Mouse (Mus musculus) limb, embryonic 14.5 days (tissue): ENCODE measurements around the gene Coa3. TPM values are rescaled to one million over a fixed set of nuclear protein-coding genes. Genes with fewer than 3 reads are reported as not detected.

Source experiments
- ATAC-seq: fragments of 200-750 bp; cut with Nextera tagmentation; 2 replicates; pipeline ENCODE4 v1.8.0; 2017; ENCODE audit warnings: low read depth, moderate number of reproducible peaks, moderate TSS enrichment; ENCODE audit not compliant: low FRiP score
- DNase-seq: peaks from one replicate; pipeline ENCODE4 v3.0.0-alpha.2; 2015; ENCODE audit warnings: low spot score
- H3K27ac ChIP-seq: fragments of 300-500 bp; sonication (generic); replicated peaks from 2 replicates; pipeline ENCODE4 v1.5.1; 2014; ENCODE audit warnings: low read depth, mild to moderate bottlenecking, low read length, moderate library complexity, mixed read lengths
- H3K27me3 ChIP-seq: fragments of 300-500 bp; sonication (generic); 2 replicates; pipeline ENCODE4 v1.6.1; 2014; ENCODE audit warnings: low read length, mixed read lengths; ENCODE audit not compliant: control insufficient read depth, insufficient read depth
- H3K36me3 ChIP-seq: fragments of 300-500 bp; sonication (generic); 2 replicates; pipeline ENCODE4 v1.6.1; 2014; ENCODE audit warnings: mild to moderate bottlenecking, low read length, moderate library complexity, mixed read lengths; ENCODE audit not compliant: control insufficient read depth, insufficient read depth
- H3K4me1 ChIP-seq: fragments of 300-500 bp; sonication (generic); 2 replicates; pipeline ENCODE4 v1.6.1; 2014; ENCODE audit warnings: antibody characterized with exemption, low read length, mixed read lengths; ENCODE audit not compliant: control insufficient read depth, insufficient read depth
- H3K4me2 ChIP-seq: fragments of 300-500 bp; sonication (generic); replicated peaks from 2 replicates; pipeline ENCODE4 v1.6.1; 2014; ENCODE audit warnings: low read depth, mild to moderate bottlenecking, low read length, moderate library complexity; ENCODE audit not compliant: severe bottlenecking
- H3K4me3 ChIP-seq: fragments of 300-500 bp; sonication (generic); replicated peaks from 2 replicates; pipeline ENCODE4 v1.5.1; 2014; ENCODE audit warnings: low read length
- H3K9ac ChIP-seq: fragments of 300-500 bp; sonication (generic); 2 replicates; pipeline ENCODE4 v1.6.1; 2014; ENCODE audit warnings: mild to moderate bottlenecking, low read depth, low read length, moderate library complexity; ENCODE audit not compliant: severe bottlenecking
- H3K9me3 ChIP-seq: fragments of 300-500 bp; sonication (generic); 2 replicates; pipeline ENCODE4 v1.6.1; 2016; ENCODE audit warnings: low read length; ENCODE audit not compliant: control insufficient read depth
- POLR2A ChIP-seq: fragments of 200-500 bp; IDR thresholded peaks from 2 replicates; pipeline ENCODE4 v1.8.0; 2012; ENCODE audit warnings: inconsistent platforms, mild to moderate bottlenecking, moderate library complexity, borderline replicate concordance; ENCODE audit not compliant: insufficient read depth, insufficient read length; ENCODE audit errors: extremely low read depth
- WGBS: fragments of 180-500 bp; shearing (Covaris S2); extraction: QIAGEN DNeasy Blood & Tissue Kit; methylation state at CpG from one replicate; pipeline ENCODE4 v1.1.7; 2014; 5-methylcytosine and 5-hydroxymethylcytosine counted together
- polyA plus RNA-seq, 2 experiments: library from polyadenylated mRNA; depleted of rRNA in 1 of 2; stranded (reverse) in 1 of 2; unstranded in 1 of 2; fragments of >200 nt; fragmentation: Nextera tagmentation in 1 of 2; extraction: Ambion mirVana in 1 of 2; gene quantifications; 2 replicates each; pipeline versions ENCODE4 v1.2.1 to v1.2.3; 2012 to 2014

The Coa3 gene
- polyA plus RNA-seq, 2 experiments = 182 to 183 TPM

DNA sequence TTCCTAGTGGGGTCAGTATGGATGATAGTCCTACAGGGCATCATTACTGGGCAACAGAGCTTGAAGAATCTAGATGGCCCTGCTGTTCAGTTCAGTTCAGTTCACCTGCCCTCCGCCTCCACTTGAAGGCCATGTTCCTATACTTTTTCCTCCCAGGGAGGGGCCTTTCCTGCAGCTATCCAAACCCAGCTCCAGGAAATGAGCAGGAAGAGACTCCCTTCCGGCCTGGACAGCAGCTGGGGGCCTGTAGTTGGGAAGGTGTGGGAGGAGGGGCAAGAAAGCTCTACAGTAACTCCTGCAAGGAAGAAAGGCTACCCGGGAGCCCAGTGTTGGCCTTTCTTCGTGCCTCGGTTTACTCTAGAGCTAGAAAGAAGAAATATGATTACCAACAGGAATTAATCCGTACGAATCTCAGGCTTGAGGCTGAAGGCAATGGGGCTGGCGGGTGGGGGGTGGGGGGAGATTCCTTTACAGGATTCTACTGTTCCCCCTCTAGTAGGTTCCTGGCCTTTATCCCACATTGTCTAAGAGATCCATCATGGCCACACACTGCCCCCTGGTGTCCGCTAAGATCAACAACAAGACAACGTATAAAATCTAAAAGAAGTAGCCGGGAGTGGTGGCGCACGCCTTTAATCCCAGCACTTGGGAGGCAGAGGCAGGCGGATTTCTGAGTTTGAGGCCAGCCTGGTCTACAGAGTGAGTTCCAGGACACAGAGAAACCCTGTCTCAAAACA lies 30.5 kb downstream of the Coa3 start:
- H3K4me2 ChIP-seq = no peak overlapping the region

DNA sequence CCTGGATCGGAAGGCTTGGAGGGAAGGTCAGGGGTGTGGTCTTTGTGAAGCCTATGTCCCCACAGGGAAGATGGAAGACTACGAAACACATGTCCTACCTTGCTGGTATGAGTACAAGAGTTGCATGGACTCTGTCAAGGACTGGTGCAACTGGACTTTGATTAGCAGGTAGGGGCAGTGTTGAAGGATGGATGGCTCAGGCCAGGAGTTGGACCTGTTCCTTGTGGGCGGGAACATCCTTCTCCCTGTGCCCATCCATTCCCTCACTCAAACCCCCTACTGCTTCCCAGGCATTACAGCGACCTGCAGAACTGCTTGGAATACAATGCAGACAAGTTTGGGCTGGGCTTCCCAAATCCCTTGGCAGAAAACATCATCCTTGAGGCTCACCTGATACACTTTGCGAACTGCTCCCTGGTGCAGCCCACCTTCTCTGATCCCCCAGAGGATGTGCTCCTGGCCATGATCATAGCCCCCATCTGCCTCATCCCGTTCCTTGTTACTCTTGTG lies 31.3 kb downstream of the Coa3 start:
- TF ChIP-seq POLR2A = no peak
- ATAC-seq (no peak), DNase-seq (no peak)
- Histone ChIP-seq H3K27ac (no peak overlapping the region), H3K4me3 (no peak overlapping the region), H3K36me3 (no peaks in the 10 kb centered on the region), H3K9ac (no peak overlapping the region), H3K4me1 (peaks cover 16% of the 10 kb centered on the region; the same call in 1 of the 2 replicates), H3K4me2 (no peak overlapping the region), H3K9me3 (no peaks in the 10 kb centered on the region), H3K27me3 (no peaks in the 10 kb centered on the region)
- 84% methylated on average over 6 of the region's 6 CpGs for WGBS

More for the DNA sequence above, 30.5 kb downstream of the Coa3 start:
- Histone ChIP-seq H3K9me3 (no peaks in the 10 kb centered on the region), H3K9ac (no peak overlapping the region), H3K4me1 (peaks cover 19% of the 10 kb centered on the region), H3K36me3 (no peaks in the 10 kb centered on the region), H3K4me3 (no peak overlapping the region), H3K27me3 (no peaks in the 10 kb centered on the region), H3K27ac (no peak overlapping the region)
- no peak for TF ChIP-seq POLR2A
- ATAC-seq = no peak
- 32% methylated on average over 14 of the region's 14 CpGs for WGBS
- DNase-seq = peak; percentile 73

DNA sequence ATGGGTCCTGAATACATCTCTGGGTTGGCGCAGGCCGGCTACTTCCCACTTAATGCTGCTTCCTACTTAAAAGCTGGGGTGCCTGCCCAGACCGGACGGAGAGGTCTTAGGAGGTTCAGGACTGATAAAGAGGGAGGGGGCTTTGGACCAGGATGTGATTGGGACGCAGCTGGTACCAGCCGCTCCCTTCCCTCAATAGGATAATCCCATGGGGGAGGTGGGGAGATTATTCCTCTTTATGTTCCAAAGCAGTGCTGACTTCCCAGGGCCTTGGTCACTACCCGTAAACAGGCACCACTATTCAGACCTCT lies 32.3 kb downstream of the Coa3 start:
- no peak for DNase-seq
- WGBS = 12% methylated on average over 7 of the region's 7 CpGs
- no peak for TF ChIP-seq POLR2A
- Histone ChIP-seq H3K4me1 (peaks cover 14% of the 10 kb centered on the region; the same call in 1 of the 2 replicates), H3K27ac (no peak overlapping the region), H3K36me3 (no peaks in the 10 kb centered on the region), H3K4me2 (peak overlapping the region; percentile 97), H3K27me3 (no peaks in the 10 kb centered on the region), H3K9ac (peak overlapping the region; percentile 75), H3K4me3 (peak overlapping the region; percentile 61), H3K9me3 (no peaks in the 10 kb centered on the region)
- no peak for ATAC-seq

DNA sequence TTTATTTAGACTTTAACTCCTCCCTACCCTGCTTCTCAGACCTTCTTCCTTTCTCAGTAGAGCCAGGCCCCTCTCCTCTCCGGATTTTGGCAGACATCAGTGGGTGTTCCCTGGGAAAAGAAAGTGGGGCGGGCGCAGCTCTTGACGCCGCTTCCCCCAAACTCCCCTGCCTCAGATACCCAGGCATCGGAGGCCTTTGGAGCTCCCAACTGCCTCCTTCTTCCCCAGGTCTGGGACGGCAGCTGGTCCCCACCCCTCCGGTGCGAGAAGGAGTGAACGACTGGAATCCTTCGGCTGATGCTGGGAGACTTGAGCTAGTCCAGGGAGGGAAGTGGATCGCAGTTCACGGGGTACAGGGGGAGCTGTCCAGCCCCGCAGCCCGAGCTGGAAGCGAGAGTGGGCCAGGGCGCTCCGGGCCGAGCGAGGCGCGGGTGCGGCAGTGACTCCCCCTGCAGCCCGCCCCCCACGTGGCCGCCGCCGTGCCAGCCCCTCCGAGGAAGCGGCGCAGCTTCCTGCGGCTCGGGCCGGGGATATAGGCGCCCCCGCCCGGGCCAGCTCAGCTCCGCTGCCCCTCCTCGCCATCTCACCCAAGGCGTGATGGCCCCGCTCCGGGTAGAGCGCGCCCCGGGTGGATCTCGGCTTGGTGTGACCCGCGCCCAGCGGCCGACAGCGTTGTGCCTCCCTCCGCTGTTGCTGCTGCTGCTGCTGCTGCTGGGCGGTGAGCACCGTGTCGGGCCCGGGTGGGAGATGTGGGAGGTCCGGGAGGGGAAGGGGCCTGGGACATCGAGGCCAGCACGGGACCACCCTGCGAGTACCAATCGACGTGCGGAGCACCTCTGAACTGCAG lies 32.8 kb downstream of the Coa3 start, which contains the start of gene Ramp2:
Gene Ramp2, plus strand, starts transcription at position 174 of the 847 bp plus-strand sequence.
- H3K4me2 ChIP-seq = peak within 1 kb of the TSS; percentile 97
- peak within 1 kb of the TSS; percentile 61 for H3K4me3 ChIP-seq
- no peaks in the 10 kb centered on the region for H3K9me3 ChIP-seq
- H3K4me1 ChIP-seq = peaks cover 14% of the 10 kb centered on the region; the same call in 1 of the 2 replicates
- ATAC-seq (peak; percentile 62), DNase-seq (no peak)
- 0 out of 2 replicates have a peak within 1 kb of the TSS, but pooled peaks have one; percentile 63 for H3K27ac ChIP-seq
- TF ChIP-seq POLR2A = no peak
- H3K27me3 ChIP-seq = no peaks in the 10 kb centered on the region
- H3K9ac ChIP-seq = peak within 1 kb of the TSS; percentile 75
- no peaks in the 10 kb centered on the region for H3K36me3 ChIP-seq
- WGBS = under 1% methylated on average over 48 of the region's 63 CpGs

DNA sequence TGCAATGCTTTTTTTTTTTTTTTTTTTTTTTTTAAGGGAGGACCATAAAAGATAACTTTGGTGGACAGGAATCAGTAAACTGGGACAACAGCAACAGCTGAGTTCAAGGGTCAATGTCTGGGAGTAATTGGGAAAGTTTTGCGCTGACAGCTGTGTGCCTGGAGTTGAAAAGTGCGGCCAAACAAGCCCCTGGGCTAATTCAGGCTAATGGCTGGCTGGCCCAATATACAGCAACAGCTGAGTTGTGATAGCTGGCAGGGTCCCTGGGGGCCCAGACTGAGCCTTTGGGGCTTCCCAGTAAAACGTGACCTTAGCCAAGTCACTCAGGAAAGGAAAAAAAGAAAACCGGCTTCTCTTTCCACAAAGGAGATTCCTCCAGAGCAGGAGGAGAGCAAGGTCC lies 33.8 kb downstream of the Coa3 start:
- H3K9me3 ChIP-seq = no peaks in the 10 kb centered on the region
- DNase-seq = no peak
- peak overlapping the region; percentile 97; the same call in 1 of the 2 replicates for H3K4me2 ChIP-seq
- 0 out of 2 replicates have a peak overlapping the region, but pooled peaks have one; percentile 61 for H3K4me3 ChIP-seq
- no peak for TF ChIP-seq POLR2A
- H3K4me1 ChIP-seq = peaks cover 14% of the 10 kb centered on the region; the same call in 1 of the 2 replicates
- no peaks in the 10 kb centered on the region for H3K36me3 ChIP-seq
- 6% methylated on average over 4 of the region's 4 CpGs for WGBS
- H3K27ac ChIP-seq = no peak overlapping the region
- ATAC-seq = no peak; the same call in 1 of the 2 replicates
- H3K9ac ChIP-seq = no peak overlapping the region
- H3K27me3 ChIP-seq = no peaks in the 10 kb centered on the region
